Mouse (Mus musculus): Measurements from ENCODE around the gene Kctd3.

DNA sequence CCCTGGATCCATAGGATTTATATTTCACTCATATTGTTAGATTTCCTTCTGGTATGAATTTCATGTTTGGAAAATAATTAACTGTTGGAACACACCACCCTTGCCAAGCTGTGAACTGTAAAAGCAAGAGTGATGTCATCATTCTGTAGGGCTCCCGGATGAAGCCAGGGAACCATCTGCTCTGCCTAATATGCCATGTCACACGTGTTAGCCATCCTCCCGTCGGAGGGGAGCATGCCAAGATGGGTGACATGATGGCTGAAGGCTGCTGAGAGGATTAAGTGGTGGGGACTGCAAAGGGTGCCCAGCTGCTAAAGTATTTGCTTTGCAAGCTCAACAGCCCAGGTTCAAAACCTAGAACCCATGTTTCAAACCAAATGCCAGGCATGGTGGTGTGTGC is 44.5 kb upstream of the Kctd3 start:
- TF ChIP-seq GATA1 (IDR thresholded peaks at IDR 0.05; ENCODE audit: borderline replicate concordance, low read length) = no peak
- TF ChIP-seq FLI1 (IDR thresholded peaks at IDR 0.05; ENCODE audit: low read length) = no peak
